Mouse (Mus musculus): ENCODE measurements around the gene Plekha4.

GRCm38 (mm10) chr7:45478774-45479173 lies 47.4 kb upstream of the Plekha4 start:
- TF ChIP-seq CTCF (IDR thresholded peaks at IDR 0.05; ENCODE audit: low read depth) (no peak), EP300 (IDR thresholded peaks at IDR 0.05; ENCODE audit: low read depth) (no peak)

All from liver, postnatal 0 days (tissue).